Mouse (Mus musculus) liver, adult 2 months (tissue): ENCODE measurements at regions not wholly inside any gene's neighbourhood (a gene's known extent, or its start where the extent isn't known, plus 50 kb on each side); places are given as distances from the start of the nearest gene placed in this dataset.

Experiments
- CTCF ChIP-seq: fragments of 200-500 bp; IDR thresholded peaks from 2 replicates; pipeline ENCODE4 v1.5.1; 2011; ENCODE audit warnings: low read depth, low read length, control low read depth
- POLR2A ChIP-seq: fragments of 200-500 bp; IDR thresholded peaks from 2 replicates; pipeline ENCODE4 v1.6.1; 2011; ENCODE audit warnings: low read length, control low read depth; ENCODE audit not compliant: insufficient read depth; ENCODE audit errors: extremely low read depth

- TF ChIP-seq POLR2A (no peak), CTCF (no peak)
Observed at GRCm38 (mm10) chr12:70749651-70750050, 75.7 kb upstream of the Frmd6 start.
